In genomic region chr11:43474225-43474774, GRCm38 (mm10) we compare ENCODE assay signal across 8 mouse cellular contexts. TPM values are rescaled to one million over a fixed set of nuclear protein-coding genes. Genes with fewer than 3 reads are reported as not detected.
DNase-seq lines count a peak whose midpoint lies in the region; ATAC-seq and TF ChIP-seq lines count a peak whose summit lies in the region.

TSS of gene C1qtnf2 (plus strand) at chr11:43474276.

- peaks cover 0 to 3% of the 10 kb centered on the region in 2 experiments; a peak in 1 of 4 replicates for H3K36me3 ChIP-seq in MEL (ENCODE audit: control insufficient read depth in 1 of 2, insufficient read depth in 2 of 2, low read length in 2 of 2)
- no peaks in the 10 kb centered on the region for H3K36me3 ChIP-seq in embryonic facial prominence, embryonic 14.5 days (ENCODE audit: control insufficient read depth, insufficient read depth, low read length)
- no peaks in the 10 kb centered on the region for H3K36me3 ChIP-seq in heart, embryonic 14.5 days (ENCODE audit: control insufficient read depth, insufficient read depth, low read length)
- no peaks in the 10 kb centered on the region for H3K36me3 ChIP-seq in midbrain, embryonic 10.5 days

- TF ChIP-seq RAD21 in MEL (IDR thresholded peaks at IDR 0.05; ENCODE audit: low read depth, low read length) = no peak

- H3K4me2 ChIP-seq in embryonic facial prominence, embryonic 14.5 days (ENCODE audit: low read depth, low read length) = peak within 1 kb of the TSS; percentile 62
- H3K4me2 ChIP-seq in heart, embryonic 14.5 days (ENCODE audit: low read length) = peak within 1 kb of the TSS; percentile 75

- no peak within 1 kb of the TSS for H3K27ac ChIP-seq in MEL (ENCODE audit: control insufficient read depth, low read depth, low read length)
- 0 out of 2 replicates have a peak within 1 kb of the TSS, but pooled peaks have one; percentile 44 for H3K27ac ChIP-seq in embryonic facial prominence, embryonic 14.5 days (replicated peaks; ENCODE audit: low read depth, low read length)
- H3K27ac ChIP-seq in heart, embryonic 14.5 days (replicated peaks in 1 of 2; ENCODE audit: control insufficient read depth in 1 of 2, insufficient read depth in 1 of 2, low read depth in 2 of 2, low read length in 2 of 2) = no peak within 1 kb of the TSS
- H3K27ac ChIP-seq in midbrain, embryonic 10.5 days (replicated peaks) = peak within 1 kb of the TSS; percentile 63

- peak; percentile 53 for DNase-seq in 416B (ENCODE audit: low read depth)
- peak; percentile 93 for DNase-seq in MEL (ENCODE audit: low read depth, low spot score)
- DNase-seq in embryonic facial prominence, embryonic 14.5 days (ENCODE audit: low spot score) = peak; percentile 56
- peak; percentile 71 to 80 for DNase-seq in kidney, postnatal 4 days
- peak; percentile 64 for DNase-seq in midbrain, embryonic 10.5 days (ENCODE audit: low spot score)
- peak; percentile 71 for DNase-seq in testis, postnatal 10 days (ENCODE audit: low spot score)
- no peak for DNase-seq in thymus, postnatal 10 days (ENCODE audit: low spot score in 2 of 2)

- no peak within 1 kb of the TSS for H3K9ac ChIP-seq in MEL (ENCODE audit: control insufficient read depth, low read depth, low read length, poor library complexity, severe bottlenecking)
- H3K9ac ChIP-seq in embryonic facial prominence, embryonic 14.5 days (ENCODE audit: low read depth, low read length) = peak within 1 kb of the TSS; percentile 47
- H3K9ac ChIP-seq in heart, embryonic 14.5 days (ENCODE audit: low read length) = peak within 1 kb of the TSS; percentile 57

- H3K4me3 ChIP-seq in MEL (ENCODE audit: control insufficient read depth in 1 of 2, insufficient read depth in 1 of 2, low read depth in 2 of 2, low read length in 2 of 2) = no peak within 1 kb of the TSS
- H3K4me3 ChIP-seq in embryonic facial prominence, embryonic 14.5 days (ENCODE audit: low read depth, low read length) = peak within 1 kb of the TSS; percentile 27
- H3K4me3 ChIP-seq in heart, embryonic 14.5 days (ENCODE audit: control insufficient read depth in 1 of 2, insufficient read depth in 1 of 2, low read depth in 1 of 2, low read length in 2 of 2) = peak within 1 kb of the TSS; percentile 36 to 46
- H3K4me3 ChIP-seq in midbrain, embryonic 10.5 days = peak within 1 kb of the TSS; percentile 53

- 0 out of 4 replicates have a peak, but pooled peaks of 1 of the 2 experiments have one; percentile 26 for TF ChIP-seq EP300 in MEL (IDR thresholded peaks at IDR 0.05; ENCODE audit: low read depth in 1 of 2, low read length in 2 of 2)

- TF ChIP-seq CTCF in MEL (IDR thresholded peaks at IDR 0.05 in 2 of 3, conservative IDR thresholded peaks at IDR 0.05 in 1 of 3; ENCODE audit: control insufficient read depth in 1 of 3, insufficient read depth in 1 of 3, low read depth in 2 of 3, low read length in 3 of 3, poor library complexity in 1 of 3, severe bottlenecking in 1 of 3) = no peak

- peak; percentile 74; the same call in 1 of the 2 replicates for ATAC-seq in embryonic facial prominence, embryonic 14.5 days (ENCODE audit: low read depth)
- ATAC-seq in heart, embryonic 14.5 days (ENCODE audit: insufficient number of reproducible peaks, insufficient read depth, low FRiP score, low read depth) = peak; percentile 59

- no peaks in the 10 kb centered on the region for H3K9me3 ChIP-seq in MEL (replicated peaks; ENCODE audit: insufficient read depth, low read length)
- no peaks in the 10 kb centered on the region for H3K9me3 ChIP-seq in embryonic facial prominence, embryonic 14.5 days (ENCODE audit: control insufficient read depth, low read length)
- H3K9me3 ChIP-seq in heart, embryonic 14.5 days (ENCODE audit: control insufficient read depth, low read length) = no peaks in the 10 kb centered on the region
- no peaks in the 10 kb centered on the region for H3K9me3 ChIP-seq in midbrain, embryonic 10.5 days (replicated peaks)

- TF ChIP-seq POLR2A in MEL (IDR thresholded peaks at IDR 0.05; ENCODE audit: control insufficient read depth in 1 of 2, insufficient read depth in 1 of 2, low read depth in 1 of 2, low read length in 2 of 2, poor library complexity in 1 of 2) = no peak

- peaks cover 2 to 6% of the 10 kb centered on the region in 2 experiments; a peak in 2 of 4 replicates for H3K27me3 ChIP-seq in MEL (ENCODE audit: control insufficient read depth in 1 of 2, insufficient read depth in 2 of 2, low read length in 2 of 2)
- no peaks in the 10 kb centered on the region for H3K27me3 ChIP-seq in embryonic facial prominence, embryonic 14.5 days (replicated peaks; ENCODE audit: control insufficient read depth, insufficient read depth, low read length)
- H3K27me3 ChIP-seq in heart, embryonic 14.5 days (ENCODE audit: control insufficient read depth, insufficient read depth, low read length) = no peaks in the 10 kb centered on the region
- peaks cover 23% of the 10 kb centered on the region for H3K27me3 ChIP-seq in midbrain, embryonic 10.5 days (ENCODE audit: low read depth, poor library complexity, severe bottlenecking)

- WGBS in embryonic facial prominence, embryonic 14.5 days = 3% methylated on average over 24 of the region's 24 CpGs
- WGBS in heart, embryonic 14.5 days = 4% methylated on average over 24 of the region's 24 CpGs
- WGBS in midbrain, embryonic 10.5 days = 5% methylated on average over 24 of the region's 24 CpGs

- peaks cover 0 to 14% of the 10 kb centered on the region in 2 experiments; a peak in 2 of 4 replicates for H3K4me1 ChIP-seq in MEL (ENCODE audit: control insufficient read depth in 1 of 2, insufficient read depth in 2 of 2, low read length in 2 of 2)
- H3K4me1 ChIP-seq in embryonic facial prominence, embryonic 14.5 days (ENCODE audit: control insufficient read depth, insufficient read depth, low read length) = peaks cover 8% of the 10 kb centered on the region; the same call in 1 of the 2 replicates
- H3K4me1 ChIP-seq in heart, embryonic 14.5 days (ENCODE audit: control insufficient read depth in 2 of 2, insufficient read depth in 2 of 2, low read length in 2 of 2) = peaks cover 8 to 10% of the 10 kb centered on the region in 2 experiments
- H3K4me1 ChIP-seq in midbrain, embryonic 10.5 days = peaks cover 15% of the 10 kb centered on the region

- H3K79me2 ChIP-seq in MEL (ENCODE audit: control insufficient read depth, insufficient read depth, low read length, poor library complexity) = no peaks in the 10 kb centered on the region

TF ChIP-seq in MEL, 35 proteins besides CTCF, POLR2A, EP300 and RAD21:
- no peak for TF ChIP-seq TCF12 (IDR thresholded peaks at IDR 0.05; ENCODE audit: low read depth, low read length)
- TF ChIP-seq POLR2AphosphoS2 (IDR thresholded peaks at IDR 0.05; ENCODE audit: low read length) = no peak
- TF ChIP-seq NRF1 (IDR thresholded peaks at IDR 0.05; ENCODE audit: insufficient read depth, low read depth, low read length, poor library complexity, severe bottlenecking) = peak; percentile 44; the same call in 1 of the 2 replicates
- TF ChIP-seq MAZ (IDR thresholded peaks at IDR 0.05; ENCODE audit: low read depth, low read length) = no peak
- peak; percentile 79 for TF ChIP-seq SIN3A (IDR thresholded peaks at IDR 0.05; ENCODE audit: low read length)
- peak; percentile 43; the same call in 1 of the 2 replicates for TF ChIP-seq MXI1 (IDR thresholded peaks at IDR 0.05; ENCODE audit: low read depth, low read length)
- no peak for TF ChIP-seq SMC3 (IDR thresholded peaks at IDR 0.05; ENCODE audit: low read depth, low read length)
- TF ChIP-seq GATA1 (IDR thresholded peaks at IDR 0.05; ENCODE audit: low read depth, low read length) = peak; percentile 84
- TF ChIP-seq KAT2A (conservative IDR thresholded peaks at IDR 0.05; ENCODE audit: low read depth, low read length) = no peak

RNA-seq across cellular contexts. Expression of gene C1qtnf2, which starts in this region (rescaled TPM):
- not detected in 2 replicates for total RNA-seq in MEL (2012; rRNA removed)
- not detected for polyA plus RNA-seq in MEL (2012; ENCODE audit: insufficient read depth in 1 of 2, insufficient read length in 2 of 2, low read depth in 1 of 2, low replicate concordance in 2 of 2, missing spikeins in 1 of 2)
- polyA plus RNA-seq in embryonic facial prominence, embryonic 14.5 days (2014; fragmentation: Nextera tagmentation; extraction: Ambion mirVana) = 32.3 and 32.7 TPM in 2 replicates
- 4.7 and 5.3 TPM in 2 replicates for polyA plus RNA-seq in heart, embryonic 14.5 days (2014; fragmentation: Nextera tagmentation; extraction: Ambion mirVana)
- polyA plus RNA-seq in midbrain, embryonic 10.5 days (2016; fragmentation: Nextera tagmentation; extraction: Ambion mirVana) = 1.4 and 2.2 TPM in 2 replicates

Comparison
In these comparisons a context has a peak if more than half of its experiments do, and no peak if none do; other contexts are left out.
1. Peak in DNase-seq in MEL; RNA of the gene not detected or under 1 TPM.
2. DNase-seq: peak in 416B (single experiment), embryonic facial prominence, embryonic 14.5 days (single experiment), kidney, postnatal 4 days (2 of 2), midbrain, embryonic 10.5 days (single experiment) and testis, postnatal 10 days (single experiment); none in thymus, postnatal 10 days (0 of 2).
3. H3K27ac ChIP-seq: peak in embryonic facial prominence, embryonic 14.5 days (single experiment) and midbrain, embryonic 10.5 days (single experiment); none in MEL (single experiment) and heart, embryonic 14.5 days (0 of 2).
4. H3K4me3 ChIP-seq: peak in embryonic facial prominence, embryonic 14.5 days (single experiment), heart, embryonic 14.5 days (2 of 2) and midbrain, embryonic 10.5 days (single experiment); none in MEL (0 of 2).